Mouse (Mus musculus) activated CD4-positive, CD25-positive, alpha-beta regulatory T cell, adult 4 months (primary cell): ENCODE results near the gene Rd3. TPM values are rescaled to one million over a fixed set of nuclear protein-coding genes. Genes with fewer than 3 reads are reported as not detected.
A peak's percentile ranks its signal among the peaks of the same experiment; 100 is the strongest.

ENCODE experiments used
- ATAC-seq: one replicate; pipeline ENCODE4 v1.8.0; 2017
- polyA plus RNA-seq, 2 experiments: library from polyadenylated mRNA; unstranded; fragments of 100-300 nt; shearing (Covaris generic); gene quantifications; one replicate each; pipeline ENCODE4 v1.2.1; 2017

The Rd3 gene
- polyA plus RNA-seq, 2 experiments from 2014 or later = 0.37 to 0.63 TPM

- peak; percentile 55 for ATAC-seq
Observed at GRCm38 (mm10) chr1:191963948-191964772, 13.0 kb upstream of the Rd3 start.

GRCm38 (mm10) chr1:191964773-191965481 is 12.2 kb upstream of the Rd3 start:
- ATAC-seq = peak; percentile 81

GRCm38 (mm10) chr1:191969939-191970338 is 7.2 kb upstream of the Rd3 start:
- ATAC-seq = no peak

GRCm38 (mm10) chr1:191974509-191975405 is 2.4 kb upstream of the Rd3 start:
- no peak for ATAC-seq

- no peak for ATAC-seq
Observed at GRCm38 (mm10) chr1:191981426-191982102, 4.4 kb downstream of the Rd3 start.

- no peak for ATAC-seq
Observed at GRCm38 (mm10) chr1:191986674-191987480, 9.7 kb downstream of the Rd3 start.

- ATAC-seq = no peak
Observed at GRCm38 (mm10) chr1:191987481-191987769, 10.3 kb downstream of the Rd3 start.

- no peak for ATAC-seq
Observed at GRCm38 (mm10) chr1:191988646-191989045, 11.5 kb downstream of the Rd3 start.

- no peak for ATAC-seq
Observed at GRCm38 (mm10) chr1:191989060-191989459, 11.9 kb downstream of the Rd3 start.

GRCm38 (mm10) chr1:191989994-191990393 is 12.8 kb downstream of the Rd3 start:
- ATAC-seq = peak; percentile 100

- no peak for ATAC-seq
Observed at GRCm38 (mm10) chr1:191992040-191992780, 15.0 kb downstream of the Rd3 start.

- no peak for ATAC-seq
Observed at GRCm38 (mm10) chr1:191994476-191994875, 17.3 kb downstream of the Rd3 start.

- ATAC-seq = peak; percentile 58
Observed at GRCm38 (mm10) chr1:191995488-191995887, 18.3 kb downstream of the Rd3 start.

- no peak for ATAC-seq
Observed at GRCm38 (mm10) chr1:191995916-191996315, 18.7 kb downstream of the Rd3 start.

GRCm38 (mm10) chr1:191996621-191997185 is 19.5 kb downstream of the Rd3 start:
- no peak for ATAC-seq

GRCm38 (mm10) chr1:191999022-191999421 is 21.9 kb downstream of the Rd3 start:
- no peak for ATAC-seq
